Mouse (Mus musculus) limb, embryonic 10.5 days (tissue): ENCODE data around the gene Prrxl1. TPM values are rescaled to one million over a fixed set of nuclear protein-coding genes. Genes with fewer than 3 reads are reported as not detected.

Experiments used
- DNase-seq: peaks from one replicate; pipeline ENCODE4 v3.0.0-alpha.2; 2017; ENCODE audit warnings: low spot score
- H3K27ac ChIP-seq: fragments of 300-500 bp; sonication (generic); 2 replicates; pipeline ENCODE4 v1.5.1; 2016; ENCODE audit warnings: mild to moderate bottlenecking
- H3K27me3 ChIP-seq: fragments of 300-500 bp; sonication (generic); 2 replicates; pipeline ENCODE4 v1.6.1; 2016; ENCODE audit warnings: low read depth, mild to moderate bottlenecking; ENCODE audit not compliant: poor library complexity, severe bottlenecking
- H3K36me3 ChIP-seq: fragments of 300-500 bp; sonication (generic); 2 replicates; pipeline ENCODE4 v1.6.1; 2016; ENCODE audit warnings: mild to moderate bottlenecking, moderate library complexity
- H3K4me1 ChIP-seq: fragments of 300-500 bp; sonication (generic); 2 replicates; pipeline ENCODE4 v1.6.1; 2016
- H3K4me3 ChIP-seq: fragments of 300-500 bp; sonication (generic); 2 replicates; pipeline ENCODE4 v1.5.1; 2016; ENCODE audit warnings: mild to moderate bottlenecking, moderate library complexity
- H3K9me3 ChIP-seq: fragments of 300-500 bp; sonication (generic); replicated peaks from 2 replicates; pipeline ENCODE4 v1.6.1; 2016; ENCODE audit warnings: mild to moderate bottlenecking
- WGBS: fragments of 180-500 bp; shearing (Covaris S2); methylation state at CpG from one replicate; pipeline ENCODE4 v1.1.7; 2016; 5-methylcytosine and 5-hydroxymethylcytosine counted together
- polyA plus RNA-seq: library from polyadenylated mRNA; unstranded; fragments of >200 nt; fragmentation: Nextera tagmentation; extraction: Ambion mirVana; gene quantifications from 2 replicates; pipeline ENCODE4 v1.2.1, GENCODE M21; 2016

Gene Prrxl1
- polyA plus RNA-seq, 1 experiment from 2014 or later: not detected

- no peak for DNase-seq
- peaks cover 14% of the 10 kb centered on the region for H3K4me1 ChIP-seq
- no peak overlapping the region for H3K27ac ChIP-seq
- no peaks in the 10 kb centered on the region for H3K27me3 ChIP-seq
- WGBS: 96% methylated on average over 2 of the region's 2 CpGs
- no peaks in the 10 kb centered on the region for H3K36me3 ChIP-seq
- H3K4me3 ChIP-seq: no peak overlapping the region
- H3K9me3 ChIP-seq: no peaks in the 10 kb centered on the region
Observed at GRCm38 (mm10) chr14:32695906-32696305, 96.7 kb downstream of the Prrxl1 start.

- Histone ChIP-seq H3K4me3 (no peak overlapping the region), H3K27ac (no peak overlapping the region), H3K27me3 (no peaks in the 10 kb centered on the region), H3K36me3 (no peaks in the 10 kb centered on the region), H3K4me1 (peaks cover 19% of the 10 kb centered on the region), H3K9me3 (no peaks in the 10 kb centered on the region)
- no peak for DNase-seq
- 80% methylated on average over 2 of the region's 2 CpGs for WGBS
Observed at GRCm38 (mm10) chr14:32696344-32696743, 97.1 kb downstream of the Prrxl1 start.

- H3K4me3 ChIP-seq: no peak overlapping the region
- WGBS: 90% methylated on average over 8 of the region's 8 CpGs
- no peak for DNase-seq
Observed at GRCm38 (mm10) chr14:32697774-32698173, 98.6 kb downstream of the Prrxl1 start.

GRCm38 (mm10) chr14:32698556-32698955 is 99.3 kb downstream of the Prrxl1 start:
- no peak overlapping the region for H3K4me3 ChIP-seq
- 90% methylated on average over 3 of the region's 3 CpGs for WGBS
- peaks cover 20% of the 10 kb centered on the region for H3K4me1 ChIP-seq
- no peaks in the 10 kb centered on the region for H3K9me3 ChIP-seq
- no peak for DNase-seq
- H3K27ac ChIP-seq: no peak overlapping the region
- H3K36me3 ChIP-seq: no peaks in the 10 kb centered on the region
- H3K27me3 ChIP-seq: no peaks in the 10 kb centered on the region

More at GRCm38 (mm10) chr14:32697774-32698173, 98.6 kb downstream of the Prrxl1 start:
- H3K27ac ChIP-seq: no peak overlapping the region
- H3K36me3 ChIP-seq: no peaks in the 10 kb centered on the region
- H3K4me1 ChIP-seq: peaks cover 20% of the 10 kb centered on the region
- H3K27me3 ChIP-seq: no peaks in the 10 kb centered on the region
- H3K9me3 ChIP-seq: no peaks in the 10 kb centered on the region

Other genes with a start within 250 kb of the Prrxl1 start
- not detected in 2 replicates for gene 1700024G13Rik, start 211.0 kb upstream of the Prrxl1 start, polyA plus RNA-seq
- gene Slc18a3, start 134.6 kb upstream of the Prrxl1 start, polyA plus RNA-seq: not detected in 2 replicates
- gene Chat, start 133.4 kb upstream of the Prrxl1 start, polyA plus RNA-seq: not detected in 2 replicates
- 22.5 and 31.4 TPM in 2 replicates for gene Ercc6, start 85.9 kb upstream of the Prrxl1 start, polyA plus RNA-seq
- gene 3425401B19Rik, start 85.9 kb downstream of the Prrxl1 start, polyA plus RNA-seq: 0.16 and 0.20 TPM in 2 replicates
- 0.15 TPM in 1 of 2 replicates, not detected in the other for gene Tmem273, start 186.6 kb downstream of the Prrxl1 start, polyA plus RNA-seq
- 0.08 TPM in 1 of 2 replicates, not detected in the other for gene Fam170b, start 234.6 kb downstream of the Prrxl1 start, polyA plus RNA-seq